Mouse (Mus musculus) testis, postnatal 14 days (tissue): ENCODE results near the gene Clmp.

Source experiments
- DNase-seq: peaks from one replicate; pipeline ENCODE4 v3.0.0; 2021; ENCODE audit warnings: low spot score

The Clmp gene

GRCm38 (mm10) chr9:40693026-40693425, 7.3 kb downstream of the Clmp start:
- no peak for DNase-seq

- no peak for DNase-seq
Measured at GRCm38 (mm10) chr9:40693768-40694167, 8.0 kb downstream of the Clmp start.

GRCm38 (mm10) chr9:40694284-40694683, 8.5 kb downstream of the Clmp start:
- DNase-seq: no peak

- no peak for DNase-seq
Measured at GRCm38 (mm10) chr9:40696086-40696485, 10.3 kb downstream of the Clmp start.

GRCm38 (mm10) chr9:40699194-40699593, 13.4 kb downstream of the Clmp start:
- no peak for DNase-seq

GRCm38 (mm10) chr9:40700253-40700652, 14.5 kb downstream of the Clmp start:
- no peak for DNase-seq

GRCm38 (mm10) chr9:40704364-40705276, 18.9 kb downstream of the Clmp start:
- no peak for DNase-seq

GRCm38 (mm10) chr9:40708448-40709140, 22.8 kb downstream of the Clmp start:
- DNase-seq: no peak

- no peak for DNase-seq
Measured at GRCm38 (mm10) chr9:40709141-40709537, 23.4 kb downstream of the Clmp start.

- no peak for DNase-seq
Measured at GRCm38 (mm10) chr9:40709587-40709986, 23.8 kb downstream of the Clmp start.

- no peak for DNase-seq
Measured at GRCm38 (mm10) chr9:40709991-40710390, 24.2 kb downstream of the Clmp start.

- DNase-seq: no peak
Measured at GRCm38 (mm10) chr9:40711654-40712053, 25.9 kb downstream of the Clmp start.

- DNase-seq: no peak
Measured at GRCm38 (mm10) chr9:40717182-40717874, 31.6 kb downstream of the Clmp start.

GRCm38 (mm10) chr9:40717875-40718185, 32.1 kb downstream of the Clmp start:
- no peak for DNase-seq

GRCm38 (mm10) chr9:40720881-40721280, 35.1 kb downstream of the Clmp start:
- no peak for DNase-seq

- no peak for DNase-seq
Measured at GRCm38 (mm10) chr9:40723311-40723772, 37.6 kb downstream of the Clmp start.

GRCm38 (mm10) chr9:40724978-40725377, 39.2 kb downstream of the Clmp start:
- DNase-seq: no peak

- DNase-seq: no peak
Measured at GRCm38 (mm10) chr9:40727140-40727823, 41.5 kb downstream of the Clmp start.

- no peak for DNase-seq
Measured at GRCm38 (mm10) chr9:40727824-40728495, 42.2 kb downstream of the Clmp start.

GRCm38 (mm10) chr9:40730302-40730700, 44.5 kb downstream of the Clmp start:
- no peak for DNase-seq
